Mouse (Mus musculus): ENCODE data around the gene Rara. TPM values are rescaled to one million over a fixed set of nuclear protein-coding genes. Genes with fewer than 3 reads are reported as not detected.

The Rara gene
- polyA plus RNA-seq, 1 experiment from 2014 or later: 17.3 TPM

GRCm38 (mm10) chr11:98997659-98998058 lies 70.0 kb downstream of the Rara start:
- H3K27me3 ChIP-seq: no peaks in the 10 kb centered on the region
- no peak for ATAC-seq (ENCODE audit: low FRiP score, low read depth)
- H3K9me3 ChIP-seq: no peaks in the 10 kb centered on the region
- peaks cover 99% of the 10 kb centered on the region for H3K36me3 ChIP-seq
- H3K9ac ChIP-seq (replicated peaks): no peak overlapping the region
- WGBS: 98% methylated on average over 4 of the region's 4 CpGs
- no peak overlapping the region for H3K27ac ChIP-seq (replicated peaks)
- no peak overlapping the region for H3K4me2 ChIP-seq (replicated peaks)
- H3K4me3 ChIP-seq: no peak overlapping the region
- H3K4me1 ChIP-seq: no peaks in the 10 kb centered on the region

- H3K36me3 ChIP-seq: peaks cover 98% of the 10 kb centered on the region
- no peaks in the 10 kb centered on the region for H3K4me1 ChIP-seq
- no peak for ATAC-seq (ENCODE audit: low FRiP score, low read depth)
- H3K4me3 ChIP-seq: no peak overlapping the region
- H3K27ac ChIP-seq (replicated peaks): no peak overlapping the region
- H3K4me2 ChIP-seq (replicated peaks): no peak overlapping the region
- H3K9ac ChIP-seq (replicated peaks): no peak overlapping the region
- no peaks in the 10 kb centered on the region for H3K27me3 ChIP-seq
- H3K9me3 ChIP-seq: no peaks in the 10 kb centered on the region
Measured at GRCm38 (mm10) chr11:98998776-98999175, 71.2 kb downstream of the Rara start.

DNA sequence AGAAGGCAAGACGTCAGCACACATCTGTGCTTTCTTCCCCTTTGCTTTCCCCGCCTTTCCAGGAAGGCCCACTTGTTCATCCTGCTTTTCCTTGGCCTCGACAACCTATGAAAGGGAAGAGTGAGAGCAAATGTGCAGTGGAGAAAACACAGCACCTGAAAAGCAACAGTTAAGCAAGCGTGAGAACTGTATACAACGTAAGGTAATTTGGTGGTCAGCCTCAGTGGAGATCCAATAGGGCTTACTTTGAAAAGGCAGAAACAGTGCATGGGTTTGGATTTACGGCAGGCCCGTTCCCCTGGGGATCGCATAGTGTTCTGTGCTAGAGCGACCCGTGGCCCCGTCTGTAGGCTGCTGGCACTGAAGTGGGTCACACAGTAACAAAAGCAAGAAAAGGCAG lies 71.6 kb downstream of the Rara start:
- no peaks in the 10 kb centered on the region for H3K9me3 ChIP-seq
- no peak overlapping the region for H3K4me3 ChIP-seq
- H3K27me3 ChIP-seq: no peaks in the 10 kb centered on the region
- no peak overlapping the region for H3K4me2 ChIP-seq (replicated peaks)
- no peak overlapping the region for H3K27ac ChIP-seq (replicated peaks)
- peaks cover 98% of the 10 kb centered on the region for H3K36me3 ChIP-seq
- no peak for ATAC-seq (ENCODE audit: low FRiP score, low read depth)
- 90% methylated on average over 11 of the region's 11 CpGs for WGBS
- H3K9ac ChIP-seq (replicated peaks): no peak overlapping the region
- no peaks in the 10 kb centered on the region for H3K4me1 ChIP-seq

DNA sequence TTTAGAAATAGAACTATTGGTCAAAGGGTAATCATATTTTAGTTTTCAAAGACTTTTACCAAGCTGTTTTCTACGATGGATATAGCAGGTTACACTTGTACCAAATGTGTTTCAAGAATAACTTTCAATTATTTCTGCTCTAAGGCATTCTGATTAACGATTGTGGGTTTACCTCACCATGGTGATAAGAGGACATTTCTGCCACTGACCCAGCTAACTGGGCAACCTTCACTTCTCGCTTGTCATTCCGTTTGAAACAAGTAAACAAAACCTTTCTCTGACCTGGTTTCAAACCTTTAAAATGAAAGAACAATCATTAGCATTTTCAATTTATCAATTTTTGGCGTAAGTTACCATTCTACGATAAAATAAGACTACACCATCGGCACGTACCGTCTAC lies 79.2 kb downstream of the Rara start:
- no peaks in the 10 kb centered on the region for H3K27me3 ChIP-seq
- H3K4me1 ChIP-seq: no peaks in the 10 kb centered on the region
- no peak overlapping the region for H3K4me3 ChIP-seq
- H3K27ac ChIP-seq (replicated peaks): no peak overlapping the region
- H3K9ac ChIP-seq (replicated peaks): no peak overlapping the region
- H3K9me3 ChIP-seq: no peaks in the 10 kb centered on the region
- H3K36me3 ChIP-seq: peaks cover 87% of the 10 kb centered on the region
- ATAC-seq (ENCODE audit: low FRiP score, low read depth): no peak
- WGBS: 94% methylated on average over 9 of the region's 9 CpGs
- H3K4me2 ChIP-seq (replicated peaks): no peak overlapping the region

- H3K36me3 ChIP-seq: peaks cover 89% of the 10 kb centered on the region
- no peak for ATAC-seq (ENCODE audit: low FRiP score, low read depth)
- no peak overlapping the region for H3K27ac ChIP-seq (replicated peaks)
- no peak overlapping the region for H3K9ac ChIP-seq (replicated peaks)
- no peak overlapping the region for H3K4me3 ChIP-seq
- H3K9me3 ChIP-seq: no peaks in the 10 kb centered on the region
- no peaks in the 10 kb centered on the region for H3K27me3 ChIP-seq
- WGBS: 92% methylated on average over 4 of the region's 4 CpGs
- H3K4me2 ChIP-seq (replicated peaks): no peak overlapping the region
- no peaks in the 10 kb centered on the region for H3K4me1 ChIP-seq
Measured at GRCm38 (mm10) chr11:99010124-99010523, 82.5 kb downstream of the Rara start.

GRCm38 (mm10) chr11:99010706-99011105 lies 83.1 kb downstream of the Rara start:
- H3K4me1 ChIP-seq: no peaks in the 10 kb centered on the region
- no peak overlapping the region for H3K9ac ChIP-seq (replicated peaks)
- peaks cover 89% of the 10 kb centered on the region for H3K36me3 ChIP-seq
- 95% methylated on average over 5 of the region's 5 CpGs for WGBS
- no peaks in the 10 kb centered on the region for H3K9me3 ChIP-seq
- no peak overlapping the region for H3K4me3 ChIP-seq
- H3K4me2 ChIP-seq (replicated peaks): no peak overlapping the region
- no peak overlapping the region for H3K27ac ChIP-seq (replicated peaks)
- ATAC-seq (ENCODE audit: low FRiP score, low read depth): no peak
- no peaks in the 10 kb centered on the region for H3K27me3 ChIP-seq

- Histone ChIP-seq H3K9me3 (no peaks in the 10 kb centered on the region), H3K4me3 (no peak overlapping the region), H3K27ac (replicated peaks) (no peak overlapping the region), H3K4me2 (replicated peaks) (no peak overlapping the region), H3K4me1 (no peaks in the 10 kb centered on the region), H3K27me3 (no peaks in the 10 kb centered on the region), H3K36me3 (peaks cover 86% of the 10 kb centered on the region), H3K9ac (replicated peaks) (no peak overlapping the region)
- WGBS: 81% methylated on average over 1 of the region's 1 CpGs
- ATAC-seq (ENCODE audit: low FRiP score, low read depth): no peak
Measured at GRCm38 (mm10) chr11:99013856-99014255, 86.2 kb downstream of the Rara start.

DNA sequence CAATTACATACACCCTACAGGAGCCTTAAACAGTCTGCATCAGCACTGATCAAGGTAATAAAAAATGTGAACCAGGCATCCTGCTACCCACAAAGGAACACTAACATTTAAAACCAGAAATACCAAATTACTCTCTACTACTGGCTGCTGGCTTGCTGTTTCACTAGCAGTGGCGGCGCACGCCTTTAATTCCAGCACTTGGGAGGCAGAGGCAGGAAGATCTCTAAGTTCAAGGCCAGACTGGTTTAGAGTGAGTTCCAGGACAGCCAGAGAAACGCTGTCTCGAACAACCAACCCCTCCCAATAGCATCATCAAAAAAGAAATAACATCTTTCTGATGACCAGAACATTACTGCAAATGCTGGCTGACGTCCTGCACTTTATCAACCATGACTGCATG lies 92.2 kb downstream of the Rara start:
- H3K4me2 ChIP-seq (replicated peaks): no peak overlapping the region
- 95% methylated on average over 6 of the region's 6 CpGs for WGBS
- H3K4me3 ChIP-seq: no peak overlapping the region
- H3K27ac ChIP-seq (replicated peaks): no peak overlapping the region
- H3K36me3 ChIP-seq: peaks cover 56% of the 10 kb centered on the region
- H3K9ac ChIP-seq (replicated peaks): no peak overlapping the region
- no peak for ATAC-seq (ENCODE audit: low FRiP score, low read depth)
- H3K27me3 ChIP-seq: no peaks in the 10 kb centered on the region
- H3K4me1 ChIP-seq: peaks cover 27% of the 10 kb centered on the region
- no peaks in the 10 kb centered on the region for H3K9me3 ChIP-seq

DNA sequence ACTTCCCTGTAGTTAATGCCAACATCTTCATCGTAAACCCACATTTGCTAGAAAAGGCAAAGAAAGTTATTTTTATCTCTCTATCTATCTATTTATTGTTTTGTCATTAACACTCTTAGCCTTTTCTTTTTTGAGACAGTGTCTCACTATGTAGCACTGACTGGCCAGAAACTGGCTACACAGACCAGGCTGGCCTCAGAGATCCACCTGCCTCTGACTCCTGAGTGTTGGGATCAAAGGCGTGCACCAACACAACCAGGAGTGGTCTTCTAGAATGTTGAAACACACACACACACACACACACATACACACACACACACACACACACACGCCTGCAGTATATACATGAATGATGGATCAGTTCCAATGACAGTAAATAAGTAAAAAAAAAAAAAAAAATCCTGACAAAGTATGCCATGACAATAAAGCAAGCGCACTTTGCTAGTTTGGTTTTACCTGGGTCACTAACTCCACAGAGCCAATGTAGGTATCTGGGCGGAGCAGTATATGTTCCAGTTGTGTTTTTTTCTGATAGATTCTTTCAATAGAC lies 94.8 kb downstream of the Rara start:
- Histone ChIP-seq H3K27me3 (no peaks in the 10 kb centered on the region), H3K36me3 (peaks cover 35% of the 10 kb centered on the region), H3K9ac (replicated peaks) (peak overlapping the region; percentile 80), H3K4me2 (replicated peaks) (peak overlapping the region; percentile 65), H3K9me3 (no peaks in the 10 kb centered on the region), H3K4me1 (peaks cover 27% of the 10 kb centered on the region), H3K4me3 (peak overlapping the region; percentile 76), H3K27ac (replicated peaks) (no peak overlapping the region)
- ATAC-seq (ENCODE audit: low FRiP score, low read depth): no peak
- WGBS: 85% methylated on average over 5 of the region's 5 CpGs

GRCm38 (mm10) chr11:99023094-99023493 lies 95.5 kb downstream of the Rara start:
- Histone ChIP-seq H3K9me3 (no peaks in the 10 kb centered on the region), H3K4me1 (peaks cover 27% of the 10 kb centered on the region), H3K36me3 (peaks cover 28% of the 10 kb centered on the region), H3K27me3 (no peaks in the 10 kb centered on the region), H3K4me2 (replicated peaks) (peak overlapping the region; percentile 65), H3K4me3 (peak overlapping the region; percentile 76), H3K27ac (replicated peaks) (no peak overlapping the region), H3K9ac (replicated peaks) (peak overlapping the region; percentile 80)
- WGBS: 10% methylated on average over 4 of the region's 4 CpGs
- ATAC-seq (ENCODE audit: low FRiP score, low read depth): no peak

- Histone ChIP-seq H3K9me3 (no peaks in the 10 kb centered on the region), H3K9ac (replicated peaks) (peak within 1 kb of the TSS; percentile 80), H3K4me1 (peaks cover 27% of the 10 kb centered on the region), H3K36me3 (peaks cover 26% of the 10 kb centered on the region), H3K27me3 (no peaks in the 10 kb centered on the region), H3K4me2 (replicated peaks) (peak within 1 kb of the TSS; percentile 65), H3K27ac (replicated peaks) (peak within 1 kb of the TSS; percentile 44; the same call in 1 of the 2 replicates), H3K4me3 (peak within 1 kb of the TSS; percentile 76)
- WGBS: under 1% methylated on average over 54 of the region's 54 CpGs
- ATAC-seq (ENCODE audit: low FRiP score, low read depth): peak; percentile 95
Measured at GRCm38 (mm10) chr11:99023500-99024467, 96.2 kb downstream of the Rara start, which contains the start of gene Top2a. TSS of gene Top2a (minus strand) at chr11:99024189.

All from midbrain, embryonic 12.5 days (tissue).